In the genomic region with DNA sequence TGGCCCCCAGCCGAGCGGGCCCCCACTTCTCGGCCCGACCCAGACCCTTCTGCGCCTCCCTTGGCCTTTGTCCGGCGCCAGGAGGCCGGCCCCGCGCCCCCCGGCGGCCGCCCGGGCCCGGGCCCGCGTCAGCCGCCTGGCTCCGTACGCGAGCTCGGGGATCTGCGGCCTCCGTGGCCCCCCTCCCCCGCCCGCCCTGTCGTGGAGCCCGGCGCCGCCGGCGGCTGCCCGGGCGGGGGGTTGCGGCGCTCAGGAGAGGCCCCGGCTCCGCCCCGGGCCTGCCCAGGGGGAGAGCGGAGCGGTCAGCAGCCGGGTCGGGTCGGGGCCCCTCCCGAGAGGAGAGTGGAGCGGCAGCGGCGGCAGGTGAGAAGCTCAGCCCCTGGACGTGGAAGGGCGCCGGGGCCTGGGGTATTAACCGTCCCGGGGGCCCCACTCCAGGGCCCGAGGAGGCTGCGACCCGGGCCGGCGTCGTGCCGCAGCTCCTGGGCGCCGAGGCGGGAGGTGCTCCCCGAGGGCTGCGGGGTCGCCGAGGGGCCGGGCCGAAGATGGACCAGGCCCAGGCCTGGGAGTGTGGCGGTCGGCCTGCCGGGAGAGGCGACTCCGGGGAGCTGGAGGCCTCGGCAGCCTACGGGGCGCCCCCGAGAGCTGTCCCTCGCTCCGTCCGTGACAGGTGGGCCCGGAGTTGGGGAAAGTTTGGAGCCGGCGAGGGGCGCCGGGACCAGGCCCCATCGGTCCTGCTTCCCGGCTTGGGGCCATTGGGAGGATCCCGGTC, we compare ENCODE assay signal across 8 mouse cellular contexts. TPM values are rescaled to one million over a fixed set of nuclear protein-coding genes. Genes with fewer than 3 reads are reported as not detected.
DNase-seq lines count a peak whose midpoint lies in the region; ATAC-seq and TF ChIP-seq lines count a peak whose summit lies in the region.
"Had no signal": no experiment of that assay in that cellular context is flagged by ENCODE, and none has a peak within 500 bp of the region (broad histone marks: within the 10 kb centered on the region; RNA-seq: fewer than 3 reads in every experiment).

No protein-coding gene starts in this region.

- ATAC-seq in intestine, embryonic 16.5 days = peak; percentile 55
- peak; percentile 44 for ATAC-seq in limb, embryonic 14.5 days (ENCODE audit: low FRiP score, low read depth)
- ATAC-seq in midbrain, embryonic 15.5 days (replicated peaks) = peak; percentile 8; the same call in 1 of the 2 replicates

- WGBS in intestine, embryonic 16.5 days = 5% methylated on average over 82 of the region's 89 CpGs
- WGBS in limb, embryonic 14.5 days = 9% methylated on average over 42 of the region's 89 CpGs
- WGBS in midbrain, embryonic 15.5 days = 3% methylated on average over 51 of the region's 89 CpGs

- no peaks in the 10 kb centered on the region for H3K9me3 ChIP-seq in intestine, embryonic 16.5 days (ENCODE audit: control insufficient read depth, low read length)
- H3K9me3 ChIP-seq in limb, embryonic 14.5 days (ENCODE audit: control insufficient read depth, low read length) = no peaks in the 10 kb centered on the region
- no peaks in the 10 kb centered on the region for H3K9me3 ChIP-seq in midbrain, embryonic 15.5 days

- peaks cover 6% of the 10 kb centered on the region for H3K36me3 ChIP-seq in intestine, embryonic 16.5 days (ENCODE audit: control insufficient read depth, insufficient read depth, low read length)
- peaks cover 23% of the 10 kb centered on the region for H3K36me3 ChIP-seq in limb, embryonic 14.5 days (ENCODE audit: control insufficient read depth, insufficient read depth, low read length)
- peaks cover 7% of the 10 kb centered on the region for H3K36me3 ChIP-seq in midbrain, embryonic 15.5 days (replicated peaks)

- peak overlapping the region; percentile 98 for H3K4me3 ChIP-seq in intestine, embryonic 16.5 days (ENCODE audit: low read length)
- H3K4me3 ChIP-seq in limb, embryonic 14.5 days (replicated peaks; ENCODE audit: low read length) = peak overlapping the region; percentile 94
- peak overlapping the region; percentile 54 for H3K4me3 ChIP-seq in midbrain, embryonic 15.5 days

- peak; percentile 64 to 89 for DNase-seq in adrenal gland, adult (ENCODE audit: inconsistent age in 2 of 2, low spot score in 1 of 2)
- peak; percentile 44 for DNase-seq in embryo, embryonic 10.5 days (ENCODE audit: low spot score)
- DNase-seq in gastrocnemius, postnatal 4 days (ENCODE audit: low spot score in 2 of 2) = peak; percentile 30 to 61
- no peak for DNase-seq in limb, embryonic 14.5 days (ENCODE audit: low spot score)
- DNase-seq in spleen, postnatal 10 days (ENCODE audit: low spot score in 2 of 2) = peak; percentile 67 to 80

- peak overlapping the region; percentile 48 for H3K4me2 ChIP-seq in intestine, embryonic 16.5 days (ENCODE audit: low read depth, low read length)
- H3K4me2 ChIP-seq in limb, embryonic 14.5 days (replicated peaks; ENCODE audit: low read depth, low read length, severe bottlenecking) = peak overlapping the region; percentile 66
- H3K4me2 ChIP-seq in midbrain, embryonic 15.5 days = peak overlapping the region; percentile 72

- H3K27ac ChIP-seq in intestine, embryonic 16.5 days (ENCODE audit: low read length) = peak overlapping the region; percentile 90
- H3K27ac ChIP-seq in limb, embryonic 14.5 days (replicated peaks; ENCODE audit: low read depth, low read length) = peak overlapping the region; percentile 94
- H3K27ac ChIP-seq in midbrain, embryonic 15.5 days = peak overlapping the region; percentile 96

- H3K9ac ChIP-seq in intestine, embryonic 16.5 days (ENCODE audit: low read depth, low read length) = peak overlapping the region; percentile 100
- H3K9ac ChIP-seq in limb, embryonic 14.5 days (ENCODE audit: low read depth, low read length, severe bottlenecking) = peak overlapping the region; percentile 99
- peak overlapping the region; percentile 71 for H3K9ac ChIP-seq in midbrain, embryonic 15.5 days

- peaks cover 15% of the 10 kb centered on the region for H3K4me1 ChIP-seq in intestine, embryonic 16.5 days (ENCODE audit: control insufficient read depth, insufficient read depth, low read length)
- peaks cover 16% of the 10 kb centered on the region for H3K4me1 ChIP-seq in limb, embryonic 14.5 days (ENCODE audit: control insufficient read depth, insufficient read depth, low read length)
- H3K4me1 ChIP-seq in midbrain, embryonic 15.5 days = peaks cover 23% of the 10 kb centered on the region

- TF ChIP-seq POLR2A in limb, embryonic 14.5 days (IDR thresholded peaks at IDR 0.05; ENCODE audit: borderline replicate concordance, extremely low read depth, insufficient read depth, insufficient read length) = no peak

- no peaks in the 10 kb centered on the region for H3K27me3 ChIP-seq in intestine, embryonic 16.5 days (replicated peaks; ENCODE audit: control insufficient read depth, insufficient read depth, low read length)
- H3K27me3 ChIP-seq in limb, embryonic 14.5 days (ENCODE audit: control insufficient read depth, insufficient read depth, low read length) = no peaks in the 10 kb centered on the region
- H3K27me3 ChIP-seq in midbrain, embryonic 15.5 days (replicated peaks) = no peaks in the 10 kb centered on the region

RNA-seq across cellular contexts. Expression of a gene that starts 3.3 kb away (rescaled TPM):
- total RNA-seq in gastrocnemius, postnatal 4 days (2021) = 10 to 100 TPM; 52.1 to 55.8 TPM
- 8.4 and 9.3 TPM in 2 replicates for polyA plus RNA-seq in intestine, embryonic 16.5 days (2015; fragmentation: Nextera tagmentation; extraction: Ambion mirVana)
- 41.0 and 49.9 TPM in 2 replicates for polyA plus RNA-seq in limb, embryonic 14.5 days (2012; rRNA removed)
- polyA plus RNA-seq in limb, embryonic 14.5 days (2014; fragmentation: Nextera tagmentation; extraction: Ambion mirVana) = 27.8 and 29.6 TPM in 2 replicates
- 18.8 and 20.9 TPM in 2 replicates for polyA plus RNA-seq in midbrain, embryonic 15.5 days (2015; fragmentation: Nextera tagmentation; extraction: Ambion mirVana)

RNA-seq across cellular contexts. Expression of a gene that starts 35.2 kb away (rescaled TPM):
- total RNA-seq in gastrocnemius, postnatal 4 days (2021) = not detected
- not detected in 2 replicates for polyA plus RNA-seq in intestine, embryonic 16.5 days (2015; fragmentation: Nextera tagmentation; extraction: Ambion mirVana)
- not detected in 2 replicates for polyA plus RNA-seq in limb, embryonic 14.5 days (2012; rRNA removed)
- polyA plus RNA-seq in limb, embryonic 14.5 days (2014; fragmentation: Nextera tagmentation; extraction: Ambion mirVana) = not detected in 2 replicates
- not detected in 2 replicates for polyA plus RNA-seq in midbrain, embryonic 15.5 days (2015; fragmentation: Nextera tagmentation; extraction: Ambion mirVana)
- total RNA-seq: left cerebral cortex, postnatal 10 days had no signal

RNA-seq across cellular contexts. Expression of a gene that starts 55.6 kb away (rescaled TPM):
- total RNA-seq in gastrocnemius, postnatal 4 days (2021) = 10 to 100 TPM; 16.3 to 17.2 TPM
- polyA plus RNA-seq in intestine, embryonic 16.5 days (2015; fragmentation: Nextera tagmentation; extraction: Ambion mirVana) = 31.3 and 34.2 TPM in 2 replicates
- polyA plus RNA-seq in limb, embryonic 14.5 days (2012; rRNA removed) = 41.4 and 46.7 TPM in 2 replicates
- polyA plus RNA-seq in limb, embryonic 14.5 days (2014; fragmentation: Nextera tagmentation; extraction: Ambion mirVana) = 31.9 and 41.4 TPM in 2 replicates
- 30.4 and 34.5 TPM in 2 replicates for polyA plus RNA-seq in midbrain, embryonic 15.5 days (2015; fragmentation: Nextera tagmentation; extraction: Ambion mirVana)
